Mouse (Mus musculus) right cerebral cortex, postnatal 36 days (tissue): Measurements from ENCODE around the gene Ly6g5b.
A peak's percentile ranks its signal among the peaks of the same experiment; 100 is the strongest.

ENCODE experiments used
- DNase-seq, 2 experiments: peaks; one replicate each; pipeline ENCODE4 v3.0.0; 2022; ENCODE audit warnings: low spot score in 2 of 2, mixed read lengths in 1 of 2

The Ly6g5b gene

GRCm38 (mm10) chr17:35105740-35106389 lies 9.4 kb downstream of the Ly6g5b start:
- no peak for DNase-seq

GRCm38 (mm10) chr17:35104754-35105153 lies 10.5 kb downstream of the Ly6g5b start:
- no peak for DNase-seq

GRCm38 (mm10) chr17:35104079-35104478 lies 11.1 kb downstream of the Ly6g5b start:
- DNase-seq: no peak

- no peak for DNase-seq
Measured at GRCm38 (mm10) chr17:35103221-35103690, 12.0 kb downstream of the Ly6g5b start.

GRCm38 (mm10) chr17:35102299-35102698 lies 12.9 kb downstream of the Ly6g5b start:
- DNase-seq: no peak

GRCm38 (mm10) chr17:35101161-35101560 lies 14.1 kb downstream of the Ly6g5b start:
- DNase-seq: no peak

- no peak for DNase-seq
Measured at GRCm38 (mm10) chr17:35100196-35100765, 14.9 kb downstream of the Ly6g5b start.

- DNase-seq: peak; percentile 52 to 73
Measured at GRCm38 (mm10) chr17:35097164-35097655, 18.0 kb downstream of the Ly6g5b start.

- no peak for DNase-seq
Measured at GRCm38 (mm10) chr17:35096597-35096996, 18.6 kb downstream of the Ly6g5b start.

- no peak for DNase-seq
Measured at GRCm38 (mm10) chr17:35094475-35095365, 20.5 kb downstream of the Ly6g5b start.

- DNase-seq: no peak
Measured at GRCm38 (mm10) chr17:35092403-35093198, 22.6 kb downstream of the Ly6g5b start.

GRCm38 (mm10) chr17:35090166-35090932 lies 24.9 kb downstream of the Ly6g5b start:
- DNase-seq: no peak

GRCm38 (mm10) chr17:35088825-35089644 lies 26.2 kb downstream of the Ly6g5b start, which contains the start of gene Abhd16a:
Gene Abhd16a, plus strand, starts transcription at chr17:35089263.
- peak; percentile 92 to 93 for DNase-seq

- DNase-seq: no peak
Measured at GRCm38 (mm10) chr17:35088151-35088550, 27.1 kb downstream of the Ly6g5b start.

GRCm38 (mm10) chr17:35085208-35085865 lies 29.9 kb downstream of the Ly6g5b start, which contains the start of gene Ly6g6f:
Gene Ly6g6f, minus strand, starts transcription at chr17:35085610.
- DNase-seq: no peak

- DNase-seq: no peak
Measured at GRCm38 (mm10) chr17:35083929-35084497, 31.2 kb downstream of the Ly6g5b start.

GRCm38 (mm10) chr17:35082841-35083576 lies 32.2 kb downstream of the Ly6g5b start:
- DNase-seq: no peak

GRCm38 (mm10) chr17:35080710-35081109 lies 34.5 kb downstream of the Ly6g5b start:
- DNase-seq: no peak
